Mouse (Mus musculus) C2C12 (cell line): ENCODE data around the gene Car1. TPM values are rescaled to one million over a fixed set of nuclear protein-coding genes. Genes with fewer than 3 reads are reported as not detected.

Experiments
- H3K27me3 ChIP-seq: one replicate; pipeline ENCODE4 v1.6.1; 2011; ENCODE audit not compliant: control insufficient read depth, insufficient read depth, insufficient read length
- H3K36me3 ChIP-seq: one replicate; pipeline ENCODE4 v1.6.1; 2011; ENCODE audit not compliant: control insufficient read depth, insufficient read depth
- H3K4me3 ChIP-seq: one replicate; pipeline ENCODE4 v1.5.1; 2011; ENCODE audit warnings: mild to moderate bottlenecking, control low read depth; ENCODE audit not compliant: poor library complexity, insufficient read depth, severe bottlenecking
- H3K79me2 ChIP-seq: one replicate; pipeline ENCODE4 v1.6.1; 2011; ENCODE audit not compliant: control insufficient read depth, insufficient read depth
- H3K79me3 ChIP-seq: one replicate; pipeline ENCODE4 v1.6.1; 2011; ENCODE audit warnings: low read depth, control low read depth
- H3ac ChIP-seq: one replicate; pipeline ENCODE3; 2011; ENCODE audit warnings: low read depth; ENCODE audit not compliant: control insufficient read depth, insufficient read length
- CEBPB ChIP-seq: IDR thresholded peaks from one replicate; pipeline ENCODE4 v1.6.1; 2011; ENCODE audit warnings: low read depth, mild to moderate bottlenecking, control low read depth, moderate library complexity
- CTCF ChIP-seq: IDR thresholded peaks from one replicate; pipeline ENCODE4 v1.5.1; 2011; ENCODE audit not compliant: control insufficient read depth, insufficient read depth, insufficient read length
- FOSL1 ChIP-seq: IDR thresholded peaks from one replicate; pipeline ENCODE4 v1.8.0; 2011; ENCODE audit warnings: mild to moderate bottlenecking, low read length; ENCODE audit not compliant: poor library complexity, insufficient read depth, severe bottlenecking
- MAX ChIP-seq: IDR thresholded peaks from one replicate; pipeline ENCODE4 v1.6.1; 2011; ENCODE audit warnings: mild to moderate bottlenecking, control low read depth
- MYOD1 ChIP-seq: IDR thresholded peaks from one replicate; pipeline ENCODE4 v1.6.1; 2011; ENCODE audit warnings: low read depth; ENCODE audit not compliant: control insufficient read depth, insufficient read length
- MYOG ChIP-seq: IDR thresholded peaks from one replicate; pipeline ENCODE4 v1.6.1; 2011; ENCODE audit not compliant: control insufficient read depth, insufficient read length; ENCODE audit errors: extremely low read depth
- USF1 ChIP-seq: IDR thresholded peaks from one replicate; pipeline ENCODE4 v1.6.1; 2011; ENCODE audit warnings: low read depth, mild to moderate bottlenecking, control low read depth, moderate library complexity
- polyA plus RNA-seq: library from polyadenylated mRNA; unstranded; fragments of >200 nt; fragmentation: generic; extraction: Trizol; gene quantifications from one replicate; pipeline ENCODE4 v1.2.1, GENCODE M21; 2012; ENCODE audit warnings: missing spikeins

The Car1 gene
- polyA plus RNA-seq, 1 experiment, result 0.04 TPM

DNA sequence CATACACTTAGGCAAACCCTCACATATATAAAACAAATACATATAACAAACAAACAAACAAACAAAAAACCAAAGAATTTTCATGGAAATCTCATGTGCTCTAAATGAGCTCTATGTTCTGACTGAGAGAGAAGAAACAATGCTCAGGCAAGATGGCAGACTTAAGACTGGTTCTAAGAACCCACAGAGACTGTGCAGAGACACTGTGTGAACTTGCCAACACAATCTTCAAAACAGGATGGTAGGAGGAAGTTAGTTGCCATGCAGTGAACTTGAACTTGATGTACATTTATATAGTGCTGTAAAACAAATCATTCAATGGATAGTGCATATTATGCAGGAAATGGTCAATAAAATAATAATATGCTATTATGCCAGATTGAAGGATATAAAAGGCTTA lies 1.5 kb downstream of the Car1 start:
- H3K79me2 ChIP-seq, result no peaks in the 10 kb centered on the region
- no peak overlapping the region for H3ac ChIP-seq
- H3K4me3 ChIP-seq, result no peak overlapping the region
- no peaks in the 10 kb centered on the region for H3K27me3 ChIP-seq
- TF ChIP-seq MYOG (no peak), USF1 (no peak), MAX (no peak), CEBPB (no peak), FOSL1 (no peak), CTCF (no peak), MYOD1 (no peak)
- H3K79me3 ChIP-seq, result no peaks in the 10 kb centered on the region
- no peaks in the 10 kb centered on the region for H3K36me3 ChIP-seq

DNA sequence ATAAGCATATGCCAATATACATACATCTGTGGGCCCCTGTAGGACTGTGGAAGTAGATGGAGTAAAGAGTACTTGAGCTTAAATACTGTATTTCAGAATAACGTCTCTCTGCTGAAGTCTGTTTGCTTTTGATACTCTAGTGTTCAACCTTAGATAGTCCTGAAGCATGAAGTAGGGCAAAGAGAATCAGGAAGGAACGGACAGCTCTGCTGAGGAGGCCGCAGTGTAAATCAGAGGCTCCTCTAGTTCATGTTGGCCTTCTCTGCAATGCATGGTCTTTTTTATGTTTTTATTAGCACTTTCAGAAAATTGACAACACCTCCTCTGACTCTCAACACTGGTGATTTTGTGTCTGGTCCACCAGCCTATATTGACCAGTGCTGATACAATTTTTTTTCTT lies 2.2 kb downstream of the Car1 start:
- no peaks in the 10 kb centered on the region for H3K79me3 ChIP-seq
- no peak overlapping the region for H3ac ChIP-seq
- no peak overlapping the region for H3K4me3 ChIP-seq
- no peaks in the 10 kb centered on the region for H3K27me3 ChIP-seq
- TF ChIP-seq MAX (no peak), CEBPB (no peak), USF1 (no peak)
- no peaks in the 10 kb centered on the region for H3K79me2 ChIP-seq
- H3K36me3 ChIP-seq, result no peaks in the 10 kb centered on the region

DNA sequence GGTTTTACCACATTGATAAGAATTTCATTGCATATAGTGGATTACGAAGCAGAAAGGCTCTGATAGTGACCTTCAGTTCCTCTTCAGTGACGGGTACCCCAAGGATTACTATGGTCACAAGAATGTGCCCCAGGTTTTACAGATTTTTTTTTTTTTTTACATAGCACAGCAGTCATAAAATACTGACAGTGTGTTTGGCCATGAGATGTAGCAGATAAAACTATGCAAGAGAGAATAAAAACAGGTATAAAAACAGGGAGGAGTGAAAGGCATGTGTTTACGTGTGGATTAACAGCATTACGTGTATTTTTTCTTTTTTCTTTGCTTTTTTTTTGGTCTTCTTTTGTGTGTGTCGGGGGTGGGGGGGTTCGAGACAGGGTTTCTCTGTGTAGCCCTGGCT lies 3.3 kb downstream of the Car1 start:
- no peak overlapping the region for H3K4me3 ChIP-seq
- H3K27me3 ChIP-seq, result no peaks in the 10 kb centered on the region
- no peaks in the 10 kb centered on the region for H3K36me3 ChIP-seq
- no peak for TF ChIP-seq MYOD1
- no peak for TF ChIP-seq USF1
- no peak for TF ChIP-seq CTCF
- no peak for TF ChIP-seq MAX
- no peak for TF ChIP-seq MYOG
- TF ChIP-seq CEBPB, result no peak
- no peak for TF ChIP-seq FOSL1
- H3ac ChIP-seq, result no peak overlapping the region
- H3K79me3 ChIP-seq, result no peaks in the 10 kb centered on the region
- no peaks in the 10 kb centered on the region for H3K79me2 ChIP-seq

GRCm38 (mm10) chr3:14797069-14797468 lies 11.1 kb downstream of the Car1 start:
- no peaks in the 10 kb centered on the region for H3K79me2 ChIP-seq
- H3K79me3 ChIP-seq, result no peaks in the 10 kb centered on the region
- no peaks in the 10 kb centered on the region for H3K27me3 ChIP-seq
- TF ChIP-seq FOSL1, result no peak
- TF ChIP-seq CEBPB, result no peak
- no peak for TF ChIP-seq MAX
- TF ChIP-seq CTCF, result no peak
- TF ChIP-seq MYOD1, result no peak
- no peak overlapping the region for H3K4me3 ChIP-seq
- no peaks in the 10 kb centered on the region for H3K36me3 ChIP-seq
- H3ac ChIP-seq, result no peak overlapping the region

- no peaks in the 10 kb centered on the region for H3K79me3 ChIP-seq
- no peak overlapping the region for H3ac ChIP-seq
- TF ChIP-seq FOSL1, result no peak
- TF ChIP-seq MAX, result no peak
- TF ChIP-seq CTCF, result no peak
- no peak for TF ChIP-seq USF1
- no peak for TF ChIP-seq CEBPB
- TF ChIP-seq MYOD1, result no peak
- no peak for TF ChIP-seq MYOG
- H3K79me2 ChIP-seq, result no peaks in the 10 kb centered on the region
- no peaks in the 10 kb centered on the region for H3K36me3 ChIP-seq
- no peak overlapping the region for H3K4me3 ChIP-seq
- H3K27me3 ChIP-seq, result no peaks in the 10 kb centered on the region
Measured at GRCm38 (mm10) chr3:14795292-14796020, 12.7 kb downstream of the Car1 start.

DNA sequence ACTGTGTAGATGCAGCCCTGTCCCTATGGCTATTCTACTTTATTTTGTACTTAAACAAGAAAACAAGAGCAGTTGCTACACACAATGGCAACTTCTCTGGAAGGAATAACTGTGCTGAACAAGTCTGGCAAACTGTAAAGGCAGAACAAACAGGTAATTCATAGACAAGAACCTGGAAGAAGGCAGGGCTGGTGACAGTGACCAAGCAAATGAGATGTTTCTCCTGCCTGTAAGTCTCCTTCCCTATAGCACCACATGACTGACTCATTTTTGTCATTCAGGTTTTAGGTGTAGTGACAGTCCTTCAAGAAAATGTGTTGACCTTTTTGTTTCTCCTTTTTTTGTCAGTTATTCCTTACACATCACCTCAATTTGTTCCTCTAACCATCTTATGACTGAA lies 16.1 kb downstream of the Car1 start:
- H3K79me3 ChIP-seq, result no peaks in the 10 kb centered on the region
- H3ac ChIP-seq, result no peak overlapping the region
- H3K79me2 ChIP-seq, result no peaks in the 10 kb centered on the region
- no peaks in the 10 kb centered on the region for H3K36me3 ChIP-seq
- no peak overlapping the region for H3K4me3 ChIP-seq
- TF ChIP-seq CEBPB, result no peak
- TF ChIP-seq CTCF, result no peak
- TF ChIP-seq FOSL1, result no peak
- no peak for TF ChIP-seq USF1
- TF ChIP-seq MAX, result no peak
- no peak for TF ChIP-seq MYOG
- TF ChIP-seq MYOD1, result no peak
- H3K27me3 ChIP-seq, result no peaks in the 10 kb centered on the region
